Mouse (Mus musculus): ENCODE measurements around the gene Gm49398. TPM values are rescaled to one million over a fixed set of nuclear protein-coding genes. Genes with fewer than 3 reads are reported as not detected.

The Gm49398 gene
- not detected in 2 replicates for polyA plus RNA-seq (2014; fragmentation: Nextera tagmentation; extraction: Ambion mirVana)

- H3K27me3 ChIP-seq (ENCODE audit: control insufficient read depth, insufficient read depth, low read length) = no peaks in the 10 kb centered on the region
- H3K36me3 ChIP-seq (replicated peaks; ENCODE audit: control insufficient read depth, insufficient read depth) = no peaks in the 10 kb centered on the region
- no peak within 1 kb of the TSS for H3K4me3 ChIP-seq (replicated peaks; ENCODE audit: low read length)
- 88% methylated on average over 2 of the region's 2 CpGs for WGBS
- no peak within 1 kb of the TSS for H3K9ac ChIP-seq
- no peak within 1 kb of the TSS for H3K27ac ChIP-seq
- no peak within 1 kb of the TSS for H3K4me2 ChIP-seq (replicated peaks)
- no peak for ATAC-seq (ENCODE audit: low FRiP score)
- H3K9me3 ChIP-seq (ENCODE audit: control insufficient read depth, low read length) = peaks cover 35% of the 10 kb centered on the region
- no peak for DNase-seq (ENCODE audit: low spot score)
- H3K4me1 ChIP-seq (replicated peaks; ENCODE audit: control insufficient read depth, insufficient read depth, low read length) = no peaks in the 10 kb centered on the region
These were observed at the start of gene Gm49398 for GRCm38 (mm10) chr13:61288739-61289138. Gene Gm49398 (minus strand): TSS chr13:61288839.

GRCm38 (mm10) chr13:61255258-61255657 is 33.4 kb downstream of the Gm49398 start, which contains the start of gene Cts8:
Gene Cts8 (minus strand): TSS chr13:61255358.
- no peak for ATAC-seq (ENCODE audit: low FRiP score)
- 79% methylated on average over 2 of the region's 2 CpGs for WGBS

GRCm38 (mm10) chr13:61241076-61241947 is 47.3 kb downstream of the Gm49398 start:
- H3K27ac ChIP-seq = no peak overlapping the region
- 60% methylated on average over 13 of the region's 13 CpGs for WGBS
- DNase-seq (ENCODE audit: low spot score) = peak; percentile 56
- no peak overlapping the region for H3K4me2 ChIP-seq (replicated peaks)
- H3K9me3 ChIP-seq (ENCODE audit: control insufficient read depth, low read length) = peaks cover 40% of the 10 kb centered on the region
- no peaks in the 10 kb centered on the region for H3K27me3 ChIP-seq (ENCODE audit: control insufficient read depth, insufficient read depth, low read length)
- ATAC-seq (ENCODE audit: low FRiP score) = no peak
- no peaks in the 10 kb centered on the region for H3K4me1 ChIP-seq (replicated peaks; ENCODE audit: control insufficient read depth, insufficient read depth, low read length)
- no peaks in the 10 kb centered on the region for H3K36me3 ChIP-seq (replicated peaks; ENCODE audit: control insufficient read depth, insufficient read depth)
- H3K9ac ChIP-seq = no peak overlapping the region
- H3K4me3 ChIP-seq (replicated peaks; ENCODE audit: low read length) = no peak overlapping the region

More at GRCm38 (mm10) chr13:61255258-61255657, 33.4 kb downstream of the Gm49398 start, which contains the start of gene Cts8:
- no peak for DNase-seq (ENCODE audit: low spot score)
- Histone ChIP-seq H3K4me2 (replicated peaks) (no peak within 1 kb of the TSS), H3K9ac (no peak within 1 kb of the TSS), H3K36me3 (replicated peaks; ENCODE audit: control insufficient read depth, insufficient read depth) (no peaks in the 10 kb centered on the region), H3K27ac (no peak within 1 kb of the TSS), H3K4me3 (replicated peaks; ENCODE audit: low read length) (no peak within 1 kb of the TSS), H3K9me3 (ENCODE audit: control insufficient read depth, low read length) (peaks cover 48% of the 10 kb centered on the region), H3K27me3 (ENCODE audit: control insufficient read depth, insufficient read depth, low read length) (no peaks in the 10 kb centered on the region), H3K4me1 (replicated peaks; ENCODE audit: control insufficient read depth, insufficient read depth, low read length) (no peaks in the 10 kb centered on the region)

GRCm38 (mm10) chr13:61203310-61203709 is 85.3 kb downstream of the Gm49398 start, which contains the start of gene Cts6:
Gene Cts6 (minus strand): TSS chr13:61203410.
- WGBS = 86% methylated on average over 3 of the region's 3 CpGs
- ATAC-seq (ENCODE audit: low FRiP score) (no peak), DNase-seq (ENCODE audit: low spot score) (no peak)
- Histone ChIP-seq H3K4me2 (replicated peaks) (no peak within 1 kb of the TSS), H3K27ac (no peak within 1 kb of the TSS), H3K9me3 (ENCODE audit: control insufficient read depth, low read length) (peaks cover 68% of the 10 kb centered on the region), H3K9ac (no peak within 1 kb of the TSS), H3K36me3 (replicated peaks; ENCODE audit: control insufficient read depth, insufficient read depth) (no peaks in the 10 kb centered on the region), H3K4me3 (replicated peaks; ENCODE audit: low read length) (no peak within 1 kb of the TSS), H3K4me1 (replicated peaks; ENCODE audit: control insufficient read depth, insufficient read depth, low read length) (no peaks in the 10 kb centered on the region), H3K27me3 (ENCODE audit: control insufficient read depth, insufficient read depth, low read length) (no peaks in the 10 kb centered on the region)

Small RNA genes within 50 kb of the gene (microRNA-seq; reads per million reads assigned to microRNA genes)
- not detected for gene Gm27704

Other genes starting within 250 kb of the Gm49398 start
- gene Ctsq, start 248.2 kb downstream of the Gm49398 start, polyA plus RNA-seq (2014; fragmentation: Nextera tagmentation; extraction: Ambion mirVana) = not detected in 2 replicates
- gene Ctsr, start 124.6 kb downstream of the Gm49398 start, polyA plus RNA-seq (2014; fragmentation: Nextera tagmentation; extraction: Ambion mirVana) = not detected in 2 replicates
- not detected in 2 replicates for gene Cts6, start 85.4 kb downstream of the Gm49398 start, polyA plus RNA-seq (2014; fragmentation: Nextera tagmentation; extraction: Ambion mirVana)
- gene Cts8, start 33.5 kb downstream of the Gm49398 start, polyA plus RNA-seq (2014; fragmentation: Nextera tagmentation; extraction: Ambion mirVana) = not detected in 2 replicates
- not detected in 2 replicates for gene Cts7, start 69.4 kb upstream of the Gm49398 start, polyA plus RNA-seq (2014; fragmentation: Nextera tagmentation; extraction: Ambion mirVana)

Measured in hindbrain, embryonic 14.5 days (tissue).